Mouse (Mus musculus) E14TG2a.4 (cell line): ENCODE measurements around the gene Pdlim7.

Source experiments
- CTCF ChIP-seq: conservative IDR thresholded peaks from 2 replicates; pipeline ENCODE4 v1.5.1; 2014; ENCODE audit warnings: low read length
- POU5F1 ChIP-seq: IDR thresholded peaks from 2 replicates; pipeline ENCODE4 v1.6.1; 2014; ENCODE audit warnings: low read length, borderline replicate concordance

DNA sequence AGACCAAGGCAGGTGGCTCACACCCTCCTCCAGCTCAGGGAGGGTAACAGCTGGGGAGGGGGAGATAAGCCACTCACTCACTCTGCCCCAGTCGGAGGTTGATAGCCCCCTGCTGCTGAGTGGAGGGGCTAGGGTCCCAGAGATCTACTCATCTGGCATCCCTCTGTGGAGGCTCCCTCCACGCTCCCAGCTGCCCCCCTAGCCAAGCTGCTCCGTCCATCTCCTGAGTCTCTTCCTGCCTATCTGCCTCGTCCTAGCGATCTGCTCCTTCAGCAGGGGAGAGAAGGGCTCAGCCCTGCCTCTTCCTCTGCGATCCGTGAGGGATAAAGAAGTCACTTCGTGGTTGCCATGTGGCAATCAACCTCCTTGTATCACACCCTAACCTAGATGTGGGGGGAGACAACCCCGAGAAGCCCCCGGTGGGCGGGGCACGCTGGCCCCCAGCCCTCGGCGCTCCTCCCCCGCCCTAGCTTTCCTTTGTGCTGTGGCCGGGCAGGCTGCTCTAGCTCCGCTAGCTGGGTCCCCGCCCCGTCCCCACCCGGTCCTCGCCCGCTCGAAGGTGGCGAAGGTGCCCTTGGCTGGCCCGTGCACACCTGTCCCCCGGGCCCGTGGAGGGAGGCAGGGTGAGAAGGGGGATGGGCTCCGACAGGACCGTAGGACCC is 26.4 kb downstream of the Pdlim7 start:
- TF ChIP-seq CTCF (no peak), POU5F1 (no peak)
